Mouse (Mus musculus) cortical plate, adult 2 months (tissue): Measurements from ENCODE around the gene Plppr3. TPM values are rescaled to one million over a fixed set of nuclear protein-coding genes. Genes with fewer than 3 reads are reported as not detected.

Source experiments
- H3K27ac ChIP-seq: fragments of 200-500 bp; 2 replicates; pipeline ENCODE4 v1.5.1; 2012; ENCODE audit warnings: low read length, control low read depth, inconsistent platforms; ENCODE audit not compliant: insufficient read depth
- H3K4me1 ChIP-seq: fragments of 200-500 bp; 2 replicates; pipeline ENCODE4 v1.6.1; 2011; ENCODE audit warnings: low read length; ENCODE audit not compliant: control insufficient read depth, insufficient read depth
- H3K4me3 ChIP-seq: fragments of 200-500 bp; 2 replicates; pipeline ENCODE4 v1.5.1; 2011; ENCODE audit warnings: mild to moderate bottlenecking, low read length, control low read depth; ENCODE audit not compliant: insufficient read depth
- CTCF ChIP-seq: fragments of 200-500 bp; IDR thresholded peaks from 2 replicates; pipeline ENCODE4 v1.5.1; 2011; ENCODE audit warnings: mild to moderate bottlenecking, control low read depth, low read length; ENCODE audit not compliant: insufficient read depth; ENCODE audit errors: extremely low read depth
- POLR2A ChIP-seq: fragments of 200-500 bp; IDR thresholded peaks from 2 replicates; pipeline ENCODE4 v1.6.1; 2011; ENCODE audit warnings: mild to moderate bottlenecking, low read length, control low read depth; ENCODE audit not compliant: insufficient read depth; ENCODE audit errors: extremely low read depth
- polyA plus RNA-seq: library from polyadenylated mRNA; depleted of rRNA; stranded (reverse); fragments of >200 nt; gene quantifications from 2 replicates; pipeline ENCODE4 v1.2.3, GENCODE M21; 2012

Plppr3 gene
- polyA plus RNA-seq, 1 experiment, result 79.9 TPM

- TF ChIP-seq CTCF (no peak), POLR2A (no peak)
- H3K27ac ChIP-seq, result peak overlapping the region; percentile 55
- H3K4me3 ChIP-seq, result peak overlapping the region; percentile 86
- H3K4me1 ChIP-seq, result no peaks in the 10 kb centered on the region
Observed at GRCm38 (mm10) chr10:79873715-79874289, 632 bp downstream of the Plppr3 start.

- TF ChIP-seq POLR2A, result no peak
- no peak for TF ChIP-seq CTCF
- Histone ChIP-seq H3K27ac (no peak overlapping the region), H3K4me1 (no peaks in the 10 kb centered on the region), H3K4me3 (peak overlapping the region; percentile 86)
Observed at GRCm38 (mm10) chr10:79873313-79873712, 1.1 kb downstream of the Plppr3 start.

GRCm38 (mm10) chr10:79872862-79873261 is 1.6 kb downstream of the Plppr3 start:
- Histone ChIP-seq H3K27ac (no peak overlapping the region), H3K4me1 (no peaks in the 10 kb centered on the region)

GRCm38 (mm10) chr10:79871845-79872244 is 2.6 kb downstream of the Plppr3 start:
- no peaks in the 10 kb centered on the region for H3K4me1 ChIP-seq
- TF ChIP-seq POLR2A (no peak), CTCF (no peak)
- H3K4me3 ChIP-seq, result no peak overlapping the region
- no peak overlapping the region for H3K27ac ChIP-seq

More at GRCm38 (mm10) chr10:79872862-79873261, 1.6 kb downstream of the Plppr3 start:
- no peak for TF ChIP-seq CTCF
- no peak for TF ChIP-seq POLR2A
- peak overlapping the region; percentile 86; the same call in 1 of the 2 replicates for H3K4me3 ChIP-seq

GRCm38 (mm10) chr10:79866601-79867000 is 7.8 kb downstream of the Plppr3 start:
- TF ChIP-seq CTCF (no peak), POLR2A (no peak)
- Histone ChIP-seq H3K27ac (no peak overlapping the region), H3K4me3 (no peak overlapping the region), H3K4me1 (0 out of 2 replicates have a peak, but pooled peaks cover 1% of the 10 kb centered on the region)

- Histone ChIP-seq H3K27ac (no peak overlapping the region), H3K4me1 (0 out of 2 replicates have a peak, but pooled peaks cover 1% of the 10 kb centered on the region), H3K4me3 (no peak overlapping the region)
- TF ChIP-seq POLR2A (no peak), CTCF (0 out of 2 replicates have a peak, but pooled peaks have one; percentile 19)
Observed at GRCm38 (mm10) chr10:79865801-79866295, 8.6 kb downstream of the Plppr3 start.

- no peak for TF ChIP-seq CTCF
- no peak for TF ChIP-seq POLR2A
Observed at GRCm38 (mm10) chr10:79865189-79865601, 9.2 kb downstream of the Plppr3 start.

GRCm38 (mm10) chr10:79864351-79865188 is 9.9 kb downstream of the Plppr3 start:
- no peak for TF ChIP-seq CTCF
- TF ChIP-seq POLR2A, result no peak
- Histone ChIP-seq H3K27ac (no peak overlapping the region), H3K4me1 (0 out of 2 replicates have a peak, but pooled peaks cover 1% of the 10 kb centered on the region), H3K4me3 (no peak overlapping the region)

More at GRCm38 (mm10) chr10:79865189-79865601, 9.2 kb downstream of the Plppr3 start:
- H3K4me1 ChIP-seq, result 0 out of 2 replicates have a peak, but pooled peaks cover 1% of the 10 kb centered on the region
- no peak overlapping the region for H3K4me3 ChIP-seq
- no peak overlapping the region for H3K27ac ChIP-seq

- Histone ChIP-seq H3K4me1 (peaks cover 1% of the 10 kb centered on the region; the same call in 1 of the 2 replicates), H3K4me3 (no peak overlapping the region), H3K27ac (no peak overlapping the region)
- no peak for TF ChIP-seq POLR2A
- TF ChIP-seq CTCF, result no peak
Observed at GRCm38 (mm10) chr10:79862925-79863324, 11.5 kb downstream of the Plppr3 start.
